Mouse (Mus musculus) gastrocnemius, adult 18-20 months (tissue): ENCODE measurements around the gene Sele. TPM values are rescaled to one million over a fixed set of nuclear protein-coding genes. Genes with fewer than 3 reads are reported as not detected.
A peak's percentile ranks its signal among the peaks of the same experiment; 100 is the strongest.
"Not testable (repeated sequence)": the region's sequence is repeated elsewhere in the genome, so short reads cannot be mapped to it uniquely, and the experiment has no call there.

Source experiments
- DNase-seq: peaks from one replicate; pipeline ENCODE4 v3.0.0; 2021; ENCODE audit warnings: low spot score
- long read RNA-seq, 2 experiments: library from polyadenylated mRNA; stranded (forward); transcript quantifications; one replicate each; pipeline ENCODE4 v2.0.0; 2021
- total RNA-seq, 2 experiments: library from RNA; stranded (reverse); gene quantifications; 2 replicates each; pipeline ENCODE4 v1.2.3; 2021

Sele gene
- not detected for total RNA-seq
- long read RNA-seq, experiment 1, result 0 reads
- long read RNA-seq, experiment 2, result 0 reads

- no peak for DNase-seq
Observed at GRCm38 (mm10) chr1:164047934-164048333, at the start of gene Sele. Sele (plus strand) TSS chr1:164048234.

- DNase-seq, result no peak
Observed at GRCm38 (mm10) chr1:164001831-164002452, 46.1 kb upstream of the Sele start.

- no peak for DNase-seq
Observed at GRCm38 (mm10) chr1:164004311-164004710, 43.7 kb upstream of the Sele start.

DNA sequence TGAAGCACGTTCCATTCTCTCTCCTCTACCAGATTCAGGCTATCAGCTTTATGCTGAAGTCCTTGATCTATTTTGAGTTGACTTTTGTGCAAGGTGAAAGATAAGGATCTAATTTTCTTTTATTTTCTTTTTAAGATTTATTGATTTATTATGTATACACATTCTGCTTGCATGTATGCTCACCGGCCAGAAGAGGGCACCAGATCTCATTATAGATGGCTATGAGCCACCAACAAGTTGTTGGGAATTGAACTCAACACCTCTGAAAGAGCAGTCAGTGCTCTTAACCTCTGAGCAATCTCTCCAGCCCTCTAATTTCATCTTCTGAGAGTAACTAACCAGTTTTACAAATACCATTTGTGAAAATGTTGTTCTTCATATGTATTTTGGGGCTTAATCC lies 38.8 kb upstream of the Sele start:
- DNase-seq, result no peak

DNA sequence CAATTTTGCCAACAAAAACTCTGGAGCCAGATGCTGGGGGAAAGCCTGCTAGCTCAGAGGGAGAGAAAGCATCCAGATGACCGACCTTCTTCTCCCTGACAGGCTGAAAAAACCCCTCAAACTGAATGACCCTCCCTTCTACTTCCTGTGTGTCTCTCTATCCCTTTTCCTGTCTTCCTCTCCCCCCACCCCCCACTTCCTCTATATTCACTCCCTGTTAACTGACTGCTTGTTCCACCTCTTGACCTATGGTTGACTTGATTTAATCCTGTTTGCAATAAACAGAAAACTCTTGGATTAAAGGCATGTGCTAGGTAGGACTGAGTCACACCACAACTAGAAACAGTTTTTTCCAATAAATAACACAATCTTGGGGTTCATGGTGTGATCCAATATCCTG lies 33.4 kb upstream of the Sele start:
- no peak for DNase-seq

DNA sequence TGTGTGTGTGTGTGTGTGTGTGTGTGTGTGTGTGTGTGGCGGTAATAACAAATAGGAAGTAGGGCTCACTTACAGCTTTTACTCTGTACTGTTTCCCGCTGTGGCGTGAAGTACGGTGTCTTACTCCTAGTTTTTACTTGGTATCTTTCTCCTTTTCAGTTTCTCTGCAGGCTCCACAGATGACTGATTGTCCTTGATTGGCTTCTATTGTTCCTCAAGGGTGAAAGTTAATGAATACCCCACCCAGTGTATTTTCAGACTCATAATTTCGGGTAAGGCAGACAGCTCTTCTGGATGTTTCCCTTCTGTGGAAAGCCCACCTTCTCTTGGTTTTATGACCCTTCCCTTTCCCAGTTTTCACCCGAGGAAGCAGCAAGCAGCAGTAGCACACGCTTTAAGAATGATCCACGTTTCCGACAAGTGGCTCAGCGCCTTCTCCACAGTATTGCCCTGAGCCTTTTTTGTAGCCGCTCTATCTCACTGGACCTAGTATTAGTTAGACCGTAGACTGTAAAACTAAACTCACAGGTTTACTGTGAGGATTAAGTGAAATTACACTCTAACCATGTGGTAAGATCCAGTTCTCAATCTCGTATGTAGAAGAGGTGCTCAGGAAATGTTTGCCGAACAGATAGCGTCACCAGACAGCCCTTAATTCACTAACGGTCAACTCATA lies 29.7 kb upstream of the Sele start:
- DNase-seq, result no peak

DNA sequence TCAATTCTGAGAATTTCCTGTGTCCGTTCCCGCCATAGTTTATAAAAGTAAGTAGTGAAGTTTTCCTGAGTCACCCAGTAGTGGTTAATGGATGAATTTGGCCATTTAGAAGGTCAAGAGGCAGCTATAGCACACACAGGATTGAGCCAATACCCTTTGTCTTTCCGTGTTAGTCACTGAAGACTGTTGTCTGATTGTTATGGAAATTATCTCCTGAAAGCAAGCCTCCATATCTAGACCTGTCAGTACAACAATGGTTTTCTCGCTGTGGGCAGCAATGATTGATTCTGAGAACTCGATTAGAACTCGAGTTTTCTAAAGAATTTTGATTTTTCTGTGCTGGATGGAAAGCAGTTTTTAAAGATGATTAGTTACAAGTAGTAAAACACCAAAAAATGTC lies 28.2 kb upstream of the Sele start:
- no peak for DNase-seq

GRCm38 (mm10) chr1:164020746-164021145 lies 27.3 kb upstream of the Sele start:
- not testable (repeated sequence) for DNase-seq

DNA sequence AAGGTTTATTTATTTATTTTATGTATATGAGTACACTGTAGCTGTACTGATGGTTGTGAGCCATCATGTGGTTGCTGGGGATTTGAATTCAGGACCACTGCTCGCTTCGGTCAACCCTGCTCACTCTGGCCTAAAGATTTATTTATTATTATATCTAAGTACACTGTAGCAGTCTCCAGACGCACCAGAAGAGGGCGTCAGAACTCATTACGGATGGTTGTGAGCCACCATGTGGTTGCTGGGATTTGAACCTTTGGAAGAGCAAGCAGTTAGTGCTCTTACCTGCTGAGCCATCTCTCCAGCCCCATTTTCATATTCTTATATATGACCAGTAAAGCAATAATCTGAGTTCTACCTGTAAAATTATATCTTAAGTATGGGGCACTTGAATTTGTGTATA lies 25.9 kb upstream of the Sele start:
- DNase-seq, result not testable (repeated sequence)

GRCm38 (mm10) chr1:164025685-164026084 lies 22.3 kb upstream of the Sele start:
- DNase-seq, result no peak

GRCm38 (mm10) chr1:164027416-164027815 lies 20.6 kb upstream of the Sele start:
- no peak for DNase-seq

- no peak for DNase-seq
Observed at GRCm38 (mm10) chr1:164040385-164041135, 7.5 kb upstream of the Sele start.

DNA sequence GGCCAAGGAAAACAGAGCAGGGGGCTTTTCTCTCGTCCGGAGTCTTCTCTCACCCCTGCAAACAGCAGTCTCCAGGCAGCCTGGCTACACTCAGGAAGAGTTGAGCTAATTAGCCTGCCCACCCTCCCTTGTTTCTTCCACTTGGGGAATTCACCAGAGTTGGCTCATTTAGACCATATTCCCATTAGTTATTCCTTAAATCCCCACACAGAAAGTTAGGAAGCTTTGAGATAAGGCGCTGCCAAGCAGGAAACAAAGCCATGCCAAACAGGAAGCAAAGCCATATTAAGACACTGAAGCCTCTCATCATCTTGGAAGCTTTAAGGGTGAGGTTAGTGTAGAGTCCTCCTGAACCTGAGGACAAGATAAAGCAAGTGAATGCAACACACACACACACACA lies 4.5 kb upstream of the Sele start:
- DNase-seq, result no peak

DNA sequence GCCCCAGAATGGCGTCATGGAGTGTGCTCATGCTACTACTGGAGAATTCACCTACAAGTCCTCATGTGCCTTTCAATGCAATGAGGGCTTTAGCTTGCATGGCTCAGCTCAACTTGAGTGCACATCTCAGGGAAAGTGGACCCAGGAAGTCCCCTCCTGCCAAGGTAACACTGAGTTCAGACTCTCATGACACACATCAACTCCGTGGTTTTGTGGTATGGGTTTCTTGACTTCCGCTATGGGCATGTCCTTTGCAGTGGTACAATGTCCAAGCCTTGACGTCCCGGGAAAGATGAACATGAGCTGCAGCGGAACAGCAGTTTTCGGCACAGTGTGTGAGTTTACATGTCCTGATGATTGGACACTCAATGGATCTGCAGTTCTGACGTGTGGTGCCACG lies 5.5 kb downstream of the Sele start:
- DNase-seq, result no peak

DNA sequence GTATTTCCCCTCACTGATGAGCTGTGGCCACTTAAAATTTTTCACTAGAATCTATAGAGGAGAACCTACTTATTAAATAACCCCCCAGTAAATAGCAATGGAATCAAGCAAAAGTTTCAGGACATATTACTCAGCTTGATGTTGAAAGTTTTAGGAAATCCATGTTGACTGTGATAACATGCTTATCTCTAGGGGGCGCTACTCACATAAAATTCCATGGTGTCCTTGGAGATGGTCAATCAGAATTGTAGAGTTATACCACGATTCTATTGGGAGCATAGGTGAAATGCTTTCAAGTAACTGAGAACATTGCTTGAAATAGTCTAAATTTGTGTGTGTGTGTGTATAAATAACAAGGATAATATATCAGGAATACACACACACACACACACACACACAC lies 6.8 kb downstream of the Sele start:
- DNase-seq, result no peak

- no peak for DNase-seq
Observed at GRCm38 (mm10) chr1:164060071-164060470, 12.0 kb downstream of the Sele start.

DNA sequence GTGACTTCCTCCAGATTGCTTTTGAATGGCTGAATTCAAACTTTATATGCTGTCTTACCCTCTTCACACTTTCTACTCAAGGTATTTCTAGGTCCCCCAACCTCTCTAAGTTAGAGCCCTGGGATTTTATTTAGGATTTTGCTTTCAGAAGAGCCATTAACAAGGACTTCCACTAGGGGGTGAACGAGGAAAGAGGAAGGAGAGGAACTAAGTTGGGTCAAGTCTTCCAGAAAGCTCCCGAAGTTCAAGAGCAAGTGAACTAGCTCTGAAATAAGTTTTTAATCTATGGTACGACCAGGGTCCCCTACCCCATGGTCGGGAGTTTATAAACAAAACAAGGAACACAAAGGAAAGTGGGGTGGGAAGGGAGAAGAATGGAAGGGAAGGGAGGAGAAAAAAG lies 13.2 kb downstream of the Sele start:
- peak; percentile 13 for DNase-seq

- DNase-seq, result no peak
Observed at GRCm38 (mm10) chr1:164061925-164062324, 13.9 kb downstream of the Sele start, which contains the start of gene Sell. Sell (plus strand) TSS chr1:164061982.

DNA sequence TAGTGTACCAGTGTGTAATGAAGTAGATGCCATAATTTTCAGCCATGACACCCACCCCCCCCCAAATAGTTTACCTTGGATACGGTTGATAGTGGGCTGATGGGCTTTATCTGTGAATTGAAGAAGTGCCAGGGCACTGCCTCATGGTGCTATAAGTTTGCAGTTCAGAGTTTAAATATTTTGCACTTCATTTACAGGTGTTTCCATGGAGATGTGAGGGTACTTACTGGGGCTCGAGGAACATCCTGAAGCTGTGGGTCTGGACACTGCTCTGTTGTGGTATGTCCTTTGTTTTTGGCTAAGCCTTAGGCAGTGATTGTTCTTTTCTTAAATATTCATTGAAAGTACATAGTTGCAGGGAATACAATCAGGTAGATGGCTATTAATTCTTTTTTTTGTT lies 14.8 kb downstream of the Sele start:
- DNase-seq, result no peak

DNA sequence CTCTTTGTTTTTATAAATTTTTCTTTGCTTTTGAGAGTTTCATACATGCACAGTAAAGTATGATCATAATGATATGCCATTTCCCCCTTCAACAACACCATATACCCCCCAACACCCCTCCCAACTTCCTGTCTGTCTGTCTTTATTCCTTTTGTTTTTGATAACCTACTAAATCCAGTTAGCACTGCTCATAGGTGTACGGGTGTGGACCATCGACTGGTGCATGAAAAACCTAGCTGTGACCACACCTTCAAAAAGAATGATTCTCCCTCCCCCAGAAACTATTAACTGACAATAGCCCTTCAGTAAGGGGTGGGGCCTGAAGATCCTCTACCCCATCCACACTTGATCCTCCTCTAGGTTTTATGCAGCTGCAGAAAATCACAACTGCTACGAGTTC lies 15.7 kb downstream of the Sele start:
- no peak for DNase-seq

GRCm38 (mm10) chr1:164069261-164069660 lies 21.2 kb downstream of the Sele start:
- no peak for DNase-seq

GRCm38 (mm10) chr1:164070461-164070860 lies 22.4 kb downstream of the Sele start:
- no peak for DNase-seq

DNA sequence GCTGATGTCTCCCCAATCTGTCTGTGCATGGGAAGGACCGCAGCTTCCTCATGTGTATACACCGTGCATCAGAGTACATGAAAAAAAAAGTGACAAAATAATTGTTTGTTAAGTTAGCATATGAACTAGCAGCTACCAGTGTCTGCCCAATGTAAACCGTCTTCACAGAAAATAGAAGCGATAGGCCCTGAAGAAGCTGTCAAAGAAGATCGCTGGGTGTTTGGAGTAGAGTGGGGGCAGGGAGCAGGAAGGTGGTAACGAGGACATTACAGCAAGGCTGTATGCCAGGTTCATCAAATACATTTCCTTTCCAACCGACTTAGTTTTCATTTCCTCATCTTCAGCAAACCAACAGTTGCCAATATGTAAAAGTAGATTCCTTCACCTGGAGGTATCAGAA lies 23.1 kb downstream of the Sele start:
- no peak for DNase-seq
